Mouse (Mus musculus) ES-Bruce4 (cell line): ENCODE results near the gene Pcolce2. TPM values are rescaled to one million over a fixed set of nuclear protein-coding genes. Genes with fewer than 3 reads are reported as not detected.
A peak's percentile ranks its signal among the peaks of the same experiment; 100 is the strongest.

Experiments
- H3K27ac ChIP-seq: 2 replicates; pipeline ENCODE4 v1.5.1; 2012; ENCODE audit warnings: low read length, inconsistent platforms; ENCODE audit not compliant: insufficient read depth
- H3K27me3 ChIP-seq: 2 replicates; pipeline ENCODE4 v1.6.1; 2012; ENCODE audit warnings: mild to moderate bottlenecking, low read length, inconsistent platforms; ENCODE audit not compliant: control insufficient read depth, poor library complexity, insufficient read depth, severe bottlenecking
- H3K36me3 ChIP-seq: 2 replicates; pipeline ENCODE4 v1.6.1; 2012; ENCODE audit warnings: inconsistent platforms, mild to moderate bottlenecking, low read length, moderate library complexity; ENCODE audit not compliant: control insufficient read depth, poor library complexity, insufficient read depth, severe bottlenecking
- H3K4me1 ChIP-seq: one replicate; pipeline ENCODE4 v1.8.1; 2011; ENCODE audit warnings: low read length; ENCODE audit not compliant: control insufficient read depth, insufficient read depth
- H3K4me3 ChIP-seq: 2 replicates; pipeline ENCODE4 v1.5.1; 2011; ENCODE audit warnings: low read depth, mild to moderate bottlenecking, low read length
- H3K9ac ChIP-seq: 2 replicates; pipeline ENCODE4 v1.6.1; 2012; ENCODE audit warnings: low read depth, mild to moderate bottlenecking, inconsistent platforms; ENCODE audit not compliant: poor library complexity, severe bottlenecking
- H3K9me3 ChIP-seq: replicated peaks from 2 replicates; pipeline ENCODE4 v1.6.1; 2012; ENCODE audit warnings: mild to moderate bottlenecking, low read length, inconsistent platforms; ENCODE audit not compliant: control insufficient read depth, poor library complexity, insufficient read depth, severe bottlenecking
- CTCF ChIP-seq: IDR thresholded peaks from one replicate; pipeline ENCODE4 v1.8.1; 2011; ENCODE audit warnings: low read depth, low read length
- EP300 ChIP-seq: IDR thresholded peaks from 2 replicates; pipeline ENCODE4 v1.6.1; 2011; ENCODE audit warnings: low read depth, low read length; ENCODE audit not compliant: insufficient read depth
- POLR2A ChIP-seq: IDR thresholded peaks from one replicate; pipeline ENCODE4 v1.8.1; 2011; ENCODE audit warnings: low read length; ENCODE audit not compliant: insufficient read depth
- polyA plus RNA-seq: library from polyadenylated mRNA; stranded (reverse); fragments of >200 nt; gene quantifications from 2 replicates; pipeline ENCODE4 v1.2.4, GENCODE M21; 2011; ENCODE audit warnings: low read depth; ENCODE audit not compliant: missing spikeins, insufficient read depth, insufficient read length

The Pcolce2 gene
- polyA plus RNA-seq, 1 experiment: 9.8 TPM

GRCm38 (mm10) chr9:95664290-95664989 lies 27.0 kb downstream of the Pcolce2 start:
- Histone ChIP-seq H3K9me3 (no peaks in the 10 kb centered on the region), H3K27ac (no peak overlapping the region), H3K4me3 (no peak overlapping the region), H3K36me3 (no peaks in the 10 kb centered on the region), H3K4me1 (no peaks in the 10 kb centered on the region), H3K9ac (no peak overlapping the region), H3K27me3 (no peaks in the 10 kb centered on the region)
- TF ChIP-seq CTCF (no peak), EP300 (no peak), POLR2A (no peak)

GRCm38 (mm10) chr9:95665835-95666234 lies 28.4 kb downstream of the Pcolce2 start:
- no peak for TF ChIP-seq POLR2A
- no peak for TF ChIP-seq CTCF
- TF ChIP-seq EP300: no peak
- no peaks in the 10 kb centered on the region for H3K27me3 ChIP-seq
- H3K9me3 ChIP-seq: no peaks in the 10 kb centered on the region
- no peaks in the 10 kb centered on the region for H3K36me3 ChIP-seq
- no peak overlapping the region for H3K4me3 ChIP-seq
- H3K27ac ChIP-seq: no peak overlapping the region
- H3K9ac ChIP-seq: no peak overlapping the region
- H3K4me1 ChIP-seq: no peaks in the 10 kb centered on the region

GRCm38 (mm10) chr9:95667836-95668235 lies 30.4 kb downstream of the Pcolce2 start:
- no peaks in the 10 kb centered on the region for H3K4me1 ChIP-seq
- no peaks in the 10 kb centered on the region for H3K27me3 ChIP-seq
- H3K9me3 ChIP-seq: no peaks in the 10 kb centered on the region
- no peaks in the 10 kb centered on the region for H3K36me3 ChIP-seq
- no peak overlapping the region for H3K9ac ChIP-seq
- no peak for TF ChIP-seq EP300
- no peak for TF ChIP-seq CTCF
- no peak for TF ChIP-seq POLR2A
- H3K4me3 ChIP-seq: no peak overlapping the region
- H3K27ac ChIP-seq: no peak overlapping the region

- Histone ChIP-seq H3K36me3 (no peaks in the 10 kb centered on the region), H3K27ac (no peak overlapping the region), H3K9me3 (no peaks in the 10 kb centered on the region), H3K27me3 (no peaks in the 10 kb centered on the region), H3K4me3 (no peak overlapping the region), H3K4me1 (no peaks in the 10 kb centered on the region), H3K9ac (no peak overlapping the region)
- no peak for TF ChIP-seq CTCF
- TF ChIP-seq EP300: no peak
- TF ChIP-seq POLR2A: no peak
These were observed 30.9 kb downstream of the Pcolce2 start for GRCm38 (mm10) chr9:95668306-95668705.

GRCm38 (mm10) chr9:95672331-95672730 lies 34.9 kb downstream of the Pcolce2 start:
- Histone ChIP-seq H3K4me1 (no peaks in the 10 kb centered on the region), H3K4me3 (no peak overlapping the region), H3K9ac (no peak overlapping the region), H3K9me3 (0 out of 2 replicates have a peak, but pooled peaks cover 5% of the 10 kb centered on the region), H3K27me3 (no peaks in the 10 kb centered on the region), H3K36me3 (0 out of 2 replicates have a peak, but pooled peaks cover 2% of the 10 kb centered on the region), H3K27ac (no peak overlapping the region)
- no peak for TF ChIP-seq CTCF
- no peak for TF ChIP-seq POLR2A

GRCm38 (mm10) chr9:95672760-95673159 lies 35.4 kb downstream of the Pcolce2 start:
- H3K4me1 ChIP-seq: no peaks in the 10 kb centered on the region

More at GRCm38 (mm10) chr9:95672760-95673159, 35.4 kb downstream of the Pcolce2 start:
- no peak overlapping the region for H3K27ac ChIP-seq
- H3K36me3 ChIP-seq: 0 out of 2 replicates have a peak, but pooled peaks cover 2% of the 10 kb centered on the region
- no peak overlapping the region for H3K4me3 ChIP-seq
- no peaks in the 10 kb centered on the region for H3K27me3 ChIP-seq
- no peak overlapping the region for H3K9ac ChIP-seq
- H3K9me3 ChIP-seq: 0 out of 2 replicates have a peak, but pooled peaks cover 5% of the 10 kb centered on the region
- TF ChIP-seq CTCF: peak; percentile 60
- TF ChIP-seq EP300: no peak
